Mouse (Mus musculus) left cerebral cortex, postnatal 25 days (tissue): Measurements from ENCODE around the gene Vamp5. TPM values are rescaled to one million over a fixed set of nuclear protein-coding genes. Genes with fewer than 3 reads are reported as not detected.

ENCODE experiments used
- total RNA-seq, 2 experiments: library from RNA; stranded (reverse); gene quantifications; 2 replicates each; pipeline ENCODE4 v1.2.3; 2021

Gene Vamp5
- total RNA-seq, 2 experiments from 2014 or later = 4.0 to 4.6 TPM

Other genes with a start within 250 kb of the Vamp5 start
- gene Atoh8, start 144.9 kb downstream of the Vamp5 start, total RNA-seq = 1 to 10 TPM; 1.4 to 1.8 TPM
- not detected for gene Sftpb, start 75.9 kb downstream of the Vamp5 start, total RNA-seq
- 10 to 100 TPM; 32.3 to 34.8 TPM for gene Usp39, start 35.3 kb downstream of the Vamp5 start, total RNA-seq
- gene 0610030E20Rik, start 33.2 kb downstream of the Vamp5 start, total RNA-seq = 10 to 100 TPM; 15.1 to 16.9 TPM
- 1 to 10 TPM; 7.9 to 8.7 TPM for gene Tmem150a, start 25.0 kb downstream of the Vamp5 start, total RNA-seq
- gene Rnf181, start 13.5 kb downstream of the Vamp5 start, total RNA-seq = 10 to 100 TPM; 69.9 to 71.1 TPM
- 10 to 100 TPM; 10.5 to 12.7 TPM for gene Vamp8, start 10.2 kb upstream of the Vamp5 start, total RNA-seq
- gene Ggcx, start 33.8 kb upstream of the Vamp5 start, total RNA-seq = 10 to 100 TPM; 19.2 to 19.3 TPM
- gene Mat2a, start 59.1 kb upstream of the Vamp5 start, total RNA-seq = 100 to 1,000 TPM; 168 to 176 TPM
- gene Sh2d6, start 141.2 kb upstream of the Vamp5 start, total RNA-seq = under 1 TPM; 0.28 to 0.94 TPM
- 1 to 10 TPM; 1.9 to 2.9 TPM for gene Capg, start 163.9 kb upstream of the Vamp5 start, total RNA-seq
- gene Elmod3, start 217.9 kb upstream of the Vamp5 start, total RNA-seq = 10 to 100 TPM; 18.0 to 18.3 TPM
- gene Retsat, start 218.0 kb upstream of the Vamp5 start, total RNA-seq = 10 to 100 TPM; 46.2 to 60.5 TPM
- 10 to 100 TPM; 87.7 to 91.5 TPM for gene Tgoln1, start 236.5 kb upstream of the Vamp5 start, total RNA-seq